Mouse (Mus musculus): ENCODE results near the gene Ugt1a8.
"Not testable (repeated sequence)": the region's sequence is repeated elsewhere in the genome, so short reads cannot be mapped to it uniquely, and the experiment has no call there.

Ugt1a8 gene

GRCm38 (mm10) chr1:88109027-88109557 is 21.5 kb downstream of the Ugt1a8 start:
- DNase-seq (ENCODE audit: low spot score), result not testable (repeated sequence)

GRCm38 (mm10) chr1:88109604-88110003 is 22.0 kb downstream of the Ugt1a8 start:
- DNase-seq (ENCODE audit: low spot score), result not testable (repeated sequence)

- not testable (repeated sequence) for DNase-seq (ENCODE audit: low spot score)
Observed at GRCm38 (mm10) chr1:88112769-88113168, 25.2 kb downstream of the Ugt1a8 start.

- not testable (repeated sequence) for DNase-seq (ENCODE audit: low spot score)
Observed at GRCm38 (mm10) chr1:88120550-88120949, 32.9 kb downstream of the Ugt1a8 start.

- DNase-seq (ENCODE audit: low spot score), result peak; percentile 13
Observed at GRCm38 (mm10) chr1:88121521-88121920, 33.9 kb downstream of the Ugt1a8 start.

- not testable (repeated sequence) for DNase-seq (ENCODE audit: low spot score)
Observed at GRCm38 (mm10) chr1:88125827-88126360, 38.3 kb downstream of the Ugt1a8 start.

GRCm38 (mm10) chr1:88129091-88129490 is 41.5 kb downstream of the Ugt1a8 start:
- not testable (repeated sequence) for DNase-seq (ENCODE audit: low spot score)

GRCm38 (mm10) chr1:88130223-88130622 is 42.6 kb downstream of the Ugt1a8 start:
- not testable (repeated sequence) for DNase-seq (ENCODE audit: low spot score)

GRCm38 (mm10) chr1:88133908-88134456 is 46.4 kb downstream of the Ugt1a8 start:
- DNase-seq (ENCODE audit: low spot score), result peak; percentile 10

GRCm38 (mm10) chr1:88134457-88135011 is 46.9 kb downstream of the Ugt1a8 start, which contains the start of gene Ugt1a6a:
Ugt1a6a (plus strand) TSS chr1:88134809.
- not testable (repeated sequence) for DNase-seq (ENCODE audit: low spot score)

- DNase-seq (ENCODE audit: low spot score), result not testable (repeated sequence)
Observed at GRCm38 (mm10) chr1:88135229-88135904, 47.8 kb downstream of the Ugt1a8 start.

- no peak for DNase-seq (ENCODE audit: low spot score)
Observed at GRCm38 (mm10) chr1:88136646-88137045, 49.0 kb downstream of the Ugt1a8 start.

GRCm38 (mm10) chr1:88137264-88137663 is 49.7 kb downstream of the Ugt1a8 start:
- DNase-seq (ENCODE audit: low spot score), result no peak

- DNase-seq (ENCODE audit: low spot score), result no peak
Observed at GRCm38 (mm10) chr1:88138145-88138544, 50.5 kb downstream of the Ugt1a8 start.

GRCm38 (mm10) chr1:88140492-88140891 is 52.9 kb downstream of the Ugt1a8 start:
- not testable (repeated sequence) for DNase-seq (ENCODE audit: low spot score)

- DNase-seq (ENCODE audit: low spot score), result peak; percentile 56
Observed at GRCm38 (mm10) chr1:88143966-88144675, 56.5 kb downstream of the Ugt1a8 start.

- peak; percentile 42 for DNase-seq (ENCODE audit: low spot score)
Observed at GRCm38 (mm10) chr1:88145278-88145677, 57.7 kb downstream of the Ugt1a8 start.

- DNase-seq (ENCODE audit: low spot score), result peak; percentile 10
Observed at GRCm38 (mm10) chr1:88150133-88150532, 62.5 kb downstream of the Ugt1a8 start.

- no peak for DNase-seq (ENCODE audit: low spot score)
Observed at GRCm38 (mm10) chr1:88158430-88158829, 70.8 kb downstream of the Ugt1a8 start.

- no peak for DNase-seq (ENCODE audit: low spot score)
Observed at GRCm38 (mm10) chr1:88165711-88166110, 78.1 kb downstream of the Ugt1a8 start, which contains the start of gene Ugt1a5. Ugt1a5 (plus strand) TSS chr1:88166012.

- not testable (repeated sequence) for DNase-seq (ENCODE audit: low spot score)
Observed at GRCm38 (mm10) chr1:88172190-88172589, 84.6 kb downstream of the Ugt1a8 start.

- no peak for DNase-seq (ENCODE audit: low spot score)
Observed at GRCm38 (mm10) chr1:88179657-88180056, 92.0 kb downstream of the Ugt1a8 start.
